Mouse (Mus musculus) heart, postnatal 0 days (tissue): ENCODE measurements around the gene Slc20a1. TPM values are rescaled to one million over a fixed set of nuclear protein-coding genes. Genes with fewer than 3 reads are reported as not detected.
A peak's percentile ranks its signal among the peaks of the same experiment; 100 is the strongest.

Source experiments
- ATAC-seq: fragments of 200-750 bp; cut with Nextera tagmentation; 2 replicates; pipeline ENCODE4 v1.8.0; 2017; ENCODE audit warnings: low read depth, moderate number of reproducible peaks, moderate library complexity; ENCODE audit not compliant: insufficient read depth
- DNase-seq: peaks from one replicate; pipeline ENCODE4 v3.0.0-alpha.2; 2016; ENCODE audit warnings: low spot score
- H3K27ac ChIP-seq: fragments of 300-500 bp; sonication (generic); 2 replicates; pipeline ENCODE4 v1.5.1; 2014; ENCODE audit warnings: low read depth, mild to moderate bottlenecking
- H3K27me3 ChIP-seq: fragments of 300-500 bp; sonication (generic); 2 replicates; pipeline ENCODE4 v1.6.1; 2014; ENCODE audit warnings: low read length, mixed read lengths; ENCODE audit not compliant: control insufficient read depth, insufficient read depth
- H3K36me3 ChIP-seq: fragments of 300-500 bp; sonication (generic); replicated peaks from 2 replicates; pipeline ENCODE4 v1.6.1; 2014; ENCODE audit warnings: low read length, mixed read lengths; ENCODE audit not compliant: control insufficient read depth, insufficient read depth
- H3K4me1 ChIP-seq: fragments of 300-500 bp; sonication (generic); 2 replicates; pipeline ENCODE4 v1.6.1; 2014; ENCODE audit warnings: antibody characterized with exemption; ENCODE audit not compliant: control insufficient read depth, insufficient read depth
- H3K4me2 ChIP-seq: fragments of 300-500 bp; sonication (generic); 2 replicates; pipeline ENCODE4 v1.6.1; 2014; ENCODE audit warnings: low read depth, mild to moderate bottlenecking, low read length, moderate library complexity
- H3K4me3 ChIP-seq: fragments of 300-500 bp; sonication (generic); 2 replicates; pipeline ENCODE4 v1.5.1; 2014; ENCODE audit warnings: low read depth, low read length
- H3K9ac ChIP-seq: fragments of 300-500 bp; sonication (generic); replicated peaks from 2 replicates; pipeline ENCODE4 v1.6.1; 2014; ENCODE audit warnings: low read depth, low read length, mixed read lengths
- H3K9me3 ChIP-seq: fragments of 300-500 bp; sonication (generic); replicated peaks from 2 replicates; pipeline ENCODE4 v1.6.1; 2016; ENCODE audit warnings: low read length; ENCODE audit not compliant: control insufficient read depth
- CTCF ChIP-seq: IDR thresholded peaks from 2 replicates; pipeline ENCODE4 v1.5.1; 2016; ENCODE audit warnings: antibody characterized with exemption, control low read depth, low read depth
- EP300 ChIP-seq: IDR thresholded peaks from 2 replicates; pipeline ENCODE4 v1.6.1; 2016; ENCODE audit warnings: antibody characterized with exemption, low read depth
- WGBS: fragments of 180-500 bp; shearing (Covaris S2); extraction: QIAGEN DNeasy Blood & Tissue Kit; methylation state at CpG from one replicate; pipeline ENCODE4 v1.1.7; 2014; 5-methylcytosine and 5-hydroxymethylcytosine counted together
- polyA plus RNA-seq: library from polyadenylated mRNA; unstranded; fragments of >200 nt; fragmentation: Nextera tagmentation; extraction: Ambion mirVana; gene quantifications from 2 replicates; pipeline ENCODE4 v1.2.1, GENCODE M21; 2015
- total RNA-seq: library from RNA; depleted of rRNA; stranded (reverse); fragments of >200 nt; gene quantifications from 2 replicates; pipeline ENCODE4 v1.2.3, GENCODE M21; 2014; ENCODE audit warnings: low replicate concordance

The Slc20a1 gene
- total and polyA plus RNA-seq, 2 experiments from 2014 or later: 8.7 to 37.1 TPM

- no peak for DNase-seq
Observed at GRCm38 (mm10) chr2:129176676-129177420, 21.7 kb upstream of the Slc20a1 start.

DNA sequence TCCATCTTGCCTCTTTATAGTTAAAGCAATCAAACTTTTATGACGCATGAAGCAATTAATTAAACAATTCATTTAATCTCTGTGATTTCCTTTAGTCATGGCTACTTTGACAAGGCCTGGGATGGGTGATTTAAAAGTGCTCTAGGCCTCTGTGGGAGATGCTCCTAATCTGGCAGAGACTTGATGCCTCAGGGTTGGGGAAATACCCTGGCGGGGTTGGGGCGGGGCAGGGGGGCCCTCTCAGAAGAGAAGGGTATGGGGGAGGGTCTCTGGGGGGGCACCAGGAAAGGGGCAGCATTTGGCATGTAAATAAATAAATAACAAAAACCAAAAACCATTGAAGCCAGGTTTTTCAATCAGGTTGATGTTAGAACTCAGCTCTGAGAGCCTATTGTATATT is 20.9 kb upstream of the Slc20a1 start:
- no peak for ATAC-seq
- no peak overlapping the region for H3K27ac ChIP-seq
- 82% methylated on average over 3 of the region's 3 CpGs for WGBS

More at GRCm38 (mm10) chr2:129176676-129177420, 21.7 kb upstream of the Slc20a1 start:
- no peaks in the 10 kb centered on the region for H3K9me3 ChIP-seq
- no peak overlapping the region for H3K9ac ChIP-seq
- no peak overlapping the region for H3K4me2 ChIP-seq
- no peak overlapping the region for H3K27ac ChIP-seq
- no peak for ATAC-seq
- WGBS: 71% methylated on average over 12 of the region's 12 CpGs
- H3K4me3 ChIP-seq: no peak overlapping the region
- no peak for TF ChIP-seq CTCF
- TF ChIP-seq EP300: no peak
- no peaks in the 10 kb centered on the region for H3K36me3 ChIP-seq
- no peaks in the 10 kb centered on the region for H3K27me3 ChIP-seq
- no peaks in the 10 kb centered on the region for H3K4me1 ChIP-seq

DNA sequence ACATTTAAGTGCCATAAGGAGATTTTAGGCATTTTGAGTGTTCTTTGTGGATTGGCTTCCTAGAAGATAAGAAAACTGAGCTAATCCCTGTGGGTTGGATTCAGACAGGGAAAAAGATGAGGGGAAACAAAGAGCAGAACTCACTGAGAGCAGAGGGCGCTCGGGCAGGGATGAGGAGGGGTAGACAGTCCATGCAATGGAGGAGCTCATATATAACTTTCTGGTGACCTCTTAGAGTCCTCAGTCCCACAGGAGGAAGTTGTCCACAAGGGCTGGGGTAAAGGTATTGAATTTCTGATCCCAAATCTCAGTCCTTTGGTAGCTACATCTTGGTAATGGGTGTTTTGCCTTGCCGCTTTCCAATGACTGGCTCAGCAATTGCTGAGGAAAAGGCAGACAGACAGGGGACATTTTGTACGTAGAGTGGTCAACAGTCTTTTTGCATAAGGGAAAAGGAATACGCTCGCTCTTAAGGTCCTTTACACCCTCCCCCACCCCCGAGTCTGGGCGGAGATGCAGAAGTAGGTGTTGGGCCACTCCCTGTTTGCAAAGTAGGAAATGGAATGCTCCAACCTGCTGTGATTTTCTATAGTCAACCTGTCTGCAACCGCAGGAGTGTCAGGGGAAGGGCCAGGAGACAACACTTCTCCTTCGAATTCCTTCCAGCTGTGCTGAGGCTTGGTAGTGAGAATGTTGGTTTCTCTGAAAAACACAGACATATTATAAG is 20.2 kb upstream of the Slc20a1 start:
- ATAC-seq (no peak), DNase-seq (no peak)
- 58% methylated on average over 10 of the region's 10 CpGs for WGBS
- Histone ChIP-seq H3K9ac (no peak overlapping the region), H3K4me3 (no peak overlapping the region), H3K4me1 (no peaks in the 10 kb centered on the region), H3K27ac (no peak overlapping the region), H3K36me3 (no peaks in the 10 kb centered on the region), H3K4me2 (no peak overlapping the region), H3K9me3 (no peaks in the 10 kb centered on the region), H3K27me3 (no peaks in the 10 kb centered on the region)
- TF ChIP-seq EP300 (no peak), CTCF (no peak)

More for the DNA sequence above, 20.9 kb upstream of the Slc20a1 start:
- Histone ChIP-seq H3K4me2 (no peak overlapping the region), H3K9ac (no peak overlapping the region), H3K4me1 (no peaks in the 10 kb centered on the region), H3K27me3 (no peaks in the 10 kb centered on the region), H3K4me3 (no peak overlapping the region), H3K9me3 (no peaks in the 10 kb centered on the region), H3K36me3 (no peaks in the 10 kb centered on the region)
- DNase-seq: no peak
- no peak for TF ChIP-seq EP300
- no peak for TF ChIP-seq CTCF

- WGBS: 60% methylated on average over 8 of the region's 8 CpGs
- H3K4me3 ChIP-seq: no peak overlapping the region
- ATAC-seq (no peak), DNase-seq (no peak)
- no peak overlapping the region for H3K4me2 ChIP-seq
- H3K9ac ChIP-seq: no peak overlapping the region
- H3K36me3 ChIP-seq: no peaks in the 10 kb centered on the region
- peak overlapping the region; percentile 76; the same call in 1 of the 2 replicates for H3K27ac ChIP-seq
- H3K4me1 ChIP-seq: no peaks in the 10 kb centered on the region
- H3K27me3 ChIP-seq: no peaks in the 10 kb centered on the region
- no peaks in the 10 kb centered on the region for H3K9me3 ChIP-seq
- TF ChIP-seq CTCF: no peak
- no peak for TF ChIP-seq EP300
Observed at GRCm38 (mm10) chr2:129179946-129180853, 18.4 kb upstream of the Slc20a1 start.

GRCm38 (mm10) chr2:129181509-129181908 is 17.1 kb upstream of the Slc20a1 start:
- Histone ChIP-seq H3K4me2 (no peak overlapping the region), H3K27me3 (no peaks in the 10 kb centered on the region), H3K9ac (no peak overlapping the region), H3K36me3 (no peaks in the 10 kb centered on the region), H3K4me3 (no peak overlapping the region), H3K27ac (no peak overlapping the region), H3K4me1 (no peaks in the 10 kb centered on the region), H3K9me3 (no peaks in the 10 kb centered on the region)
- WGBS: 72% methylated on average over 5 of the region's 5 CpGs
- no peak for ATAC-seq
- no peak for DNase-seq
- no peak for TF ChIP-seq CTCF
- TF ChIP-seq EP300: no peak
